Mouse (Mus musculus) duodenum, adult 2 months (tissue): ENCODE measurements around the gene Gm10337. TPM values are rescaled to one million over a fixed set of nuclear protein-coding genes. Genes with fewer than 3 reads are reported as not detected.

Source experiments
- polyA plus RNA-seq: library from polyadenylated mRNA; depleted of rRNA; stranded (reverse); fragments of >200 nt; gene quantifications from 2 replicates; pipeline ENCODE4 v1.2.3, GENCODE M21; 2012; ENCODE audit warnings: low replicate concordance; rRNA removed

Gm10337 gene
- not detected in 2 replicates for polyA plus RNA-seq

GRCm38 (mm10) chr15:102503447-102503846 lies at the start of gene Gm10337:
TSS of gene Gm10337 (plus strand) at chr15:102503722.

GRCm38 (mm10) chr15:102458904-102459317 lies 44.6 kb upstream of the Gm10337 start, which contains the start of gene Prr13:
TSS of gene Prr13 (plus strand) at chr15:102459028.

GRCm38 (mm10) chr15:102470183-102470604 lies 33.3 kb upstream of the Gm10337 start, which contains the start of gene Pcbp2:
TSS of gene Pcbp2 (plus strand) at chr15:102470539.

GRCm38 (mm10) chr15:102516728-102517404 lies 13.3 kb downstream of the Gm10337 start, which contains the start of gene Map3k12:
TSS of gene Map3k12 (minus strand) at chr15:102517064.

GRCm38 (mm10) chr15:102517976-102518858 lies 14.7 kb downstream of the Gm10337 start, which contains the start of gene Tarbp2:
TSS of gene Tarbp2 (plus strand) at chr15:102518192.

GRCm38 (mm10) chr15:102524892-102525485 lies 21.5 kb downstream of the Gm10337 start, which contains the start of gene Npff:
TSS of gene Npff (minus strand) at chr15:102524942.

Other genes starting within 250 kb of the Gm10337 start
- gene Rarg, start 246.2 kb upstream of the Gm10337 start, polyA plus RNA-seq: 7.6 and 8.4 TPM in 2 replicates
- not detected in 2 replicates for gene Gm9918, start 233.2 kb upstream of the Gm10337 start, polyA plus RNA-seq
- 49.0 and 75.9 TPM in 2 replicates for gene Mfsd5, start 224.3 kb upstream of the Gm10337 start, polyA plus RNA-seq
- 4.2 and 6.3 TPM in 2 replicates for gene Espl1, start 207.5 kb upstream of the Gm10337 start, polyA plus RNA-seq
- 14.1 and 21.6 TPM in 2 replicates for gene Pfdn5, start 177.6 kb upstream of the Gm10337 start, polyA plus RNA-seq
- gene Myg1, start 172.0 kb upstream of the Gm10337 start, polyA plus RNA-seq: 29.2 and 36.6 TPM in 2 replicates
- gene Aaas, start 153.0 kb upstream of the Gm10337 start, polyA plus RNA-seq: 20.3 and 39.5 TPM in 2 replicates
- gene Sp7, start 136.5 kb upstream of the Gm10337 start, polyA plus RNA-seq: 0.07 TPM in 1 of 2 replicates, not detected in the other
- gene Sp1, start 97.6 kb upstream of the Gm10337 start, polyA plus RNA-seq: 4.9 and 7.0 TPM in 2 replicates
- gene Amhr2, start 58.4 kb upstream of the Gm10337 start, polyA plus RNA-seq: 0.90 and 5.0 TPM in 2 replicates
- 686 and 903 TPM in 2 replicates for gene Prr13, start 44.7 kb upstream of the Gm10337 start, polyA plus RNA-seq
- gene Pcbp2, start 33.2 kb upstream of the Gm10337 start, polyA plus RNA-seq: 331 and 369 TPM in 2 replicates
- 0.88 and 2.6 TPM in 2 replicates for gene Map3k12, start 13.3 kb downstream of the Gm10337 start, polyA plus RNA-seq
- 91.8 and 94.8 TPM in 2 replicates for gene Tarbp2, start 14.5 kb downstream of the Gm10337 start, polyA plus RNA-seq
- 2.9 and 3.2 TPM in 2 replicates for gene Npff, start 21.2 kb downstream of the Gm10337 start, polyA plus RNA-seq
- gene Gm28047, start 121.3 kb downstream of the Gm10337 start, polyA plus RNA-seq: not detected in 2 replicates
- 37.2 and 38.5 TPM in 2 replicates for gene Atf7, start 121.7 kb downstream of the Gm10337 start, polyA plus RNA-seq
- 467 and 483 TPM in 2 replicates for gene Atp5g2, start 168.6 kb downstream of the Gm10337 start, polyA plus RNA-seq
- 12.7 and 15.6 TPM in 2 replicates for gene Calcoco1, start 218.5 kb downstream of the Gm10337 start, polyA plus RNA-seq